Mouse (Mus musculus) cerebellum, postnatal 10 days (tissue): Measurements from ENCODE around the gene Csnk1g1.

Experiments
- DNase-seq, 2 experiments: peaks; one replicate each; pipeline ENCODE4 v3.0.0; 2021; ENCODE audit warnings: mixed read lengths in 2 of 2

Csnk1g1 gene

GRCm38 (mm10) chr9:66069583-66069982 lies 160.9 kb downstream of the Csnk1g1 start, which contains the start of gene Snx22:
Gene Snx22, minus strand, starts transcription at chr9:66069719.
- peak; percentile 90 to 94 for DNase-seq

GRCm38 (mm10) chr9:66070151-66070550 lies 161.4 kb downstream of the Csnk1g1 start:
- DNase-seq = no peak

- DNase-seq = no peak
Measured at GRCm38 (mm10) chr9:66072754-66073153, 164.0 kb downstream of the Csnk1g1 start.

GRCm38 (mm10) chr9:66078072-66078471 lies 169.3 kb downstream of the Csnk1g1 start:
- DNase-seq = no peak

GRCm38 (mm10) chr9:66078493-66078892 lies 169.8 kb downstream of the Csnk1g1 start:
- peak in 1 of 2 experiments; percentile 43 for DNase-seq

- no peak for DNase-seq
Measured at GRCm38 (mm10) chr9:66080804-66081459, 172.2 kb downstream of the Csnk1g1 start.

GRCm38 (mm10) chr9:66081999-66082398 lies 173.3 kb downstream of the Csnk1g1 start:
- no peak for DNase-seq

GRCm38 (mm10) chr9:66084171-66084570 lies 175.4 kb downstream of the Csnk1g1 start:
- DNase-seq = peak; percentile 60 to 76

GRCm38 (mm10) chr9:66087062-66087461 lies 178.3 kb downstream of the Csnk1g1 start:
- no peak for DNase-seq

GRCm38 (mm10) chr9:66088411-66088810 lies 179.7 kb downstream of the Csnk1g1 start:
- peak; percentile 79 to 80 for DNase-seq

GRCm38 (mm10) chr9:66090593-66091244 lies 182.0 kb downstream of the Csnk1g1 start:
- DNase-seq = peak; percentile 25 to 49

- DNase-seq = peak; percentile 32 to 34
Measured at GRCm38 (mm10) chr9:66091327-66092231, 182.9 kb downstream of the Csnk1g1 start.

- DNase-seq = no peak
Measured at GRCm38 (mm10) chr9:66092664-66093063, 183.9 kb downstream of the Csnk1g1 start.
